Mouse (Mus musculus): ENCODE measurements around the gene Sympk. TPM values are rescaled to one million over a fixed set of nuclear protein-coding genes. Genes with fewer than 3 reads are reported as not detected.

Sympk gene
- polyA plus RNA-seq, 1 experiment from 2014 or later: 23.8 TPM

GRCm38 (mm10) chr7:19050172-19050571 lies 26.0 kb downstream of the Sympk start:
- H3K9ac ChIP-seq (ENCODE audit: low read depth, low read length): no peak overlapping the region
- no peak overlapping the region for H3K27ac ChIP-seq (replicated peaks; ENCODE audit: low read depth, low read length)
- H3K4me1 ChIP-seq (ENCODE audit: control insufficient read depth, insufficient read depth, low read length): no peaks in the 10 kb centered on the region
- ATAC-seq (ENCODE audit: low read depth) (no peak), DNase-seq (ENCODE audit: low spot score) (no peak)
- H3K27me3 ChIP-seq (replicated peaks; ENCODE audit: control insufficient read depth, insufficient read depth, low read length): no peaks in the 10 kb centered on the region
- 83% methylated on average over 8 of the region's 8 CpGs for WGBS
- H3K9me3 ChIP-seq (ENCODE audit: control insufficient read depth, low read length): no peaks in the 10 kb centered on the region
- H3K36me3 ChIP-seq (ENCODE audit: control insufficient read depth, insufficient read depth, low read length): peaks cover 89% of the 10 kb centered on the region
- no peak overlapping the region for H3K4me3 ChIP-seq (ENCODE audit: low read depth, low read length)
- H3K4me2 ChIP-seq (ENCODE audit: low read depth, low read length): no peak overlapping the region

- no peak overlapping the region for H3K9ac ChIP-seq (ENCODE audit: low read depth, low read length)
- ATAC-seq (ENCODE audit: low read depth): no peak
- no peaks in the 10 kb centered on the region for H3K27me3 ChIP-seq (replicated peaks; ENCODE audit: control insufficient read depth, insufficient read depth, low read length)
- no peak overlapping the region for H3K4me3 ChIP-seq (ENCODE audit: low read depth, low read length)
- WGBS: 57% methylated on average over 4 of the region's 4 CpGs
- no peaks in the 10 kb centered on the region for H3K9me3 ChIP-seq (ENCODE audit: control insufficient read depth, low read length)
- H3K36me3 ChIP-seq (ENCODE audit: control insufficient read depth, insufficient read depth, low read length): peaks cover 79% of the 10 kb centered on the region
- H3K4me1 ChIP-seq (ENCODE audit: control insufficient read depth, insufficient read depth, low read length): no peaks in the 10 kb centered on the region
- DNase-seq (ENCODE audit: low spot score): no peak
- no peak overlapping the region for H3K27ac ChIP-seq (replicated peaks; ENCODE audit: low read depth, low read length)
- no peak overlapping the region for H3K4me2 ChIP-seq (ENCODE audit: low read depth, low read length)
Observed at GRCm38 (mm10) chr7:19051161-19051560, 27.0 kb downstream of the Sympk start.

- H3K4me3 ChIP-seq (ENCODE audit: low read depth, low read length): no peak overlapping the region
Observed at GRCm38 (mm10) chr7:19052345-19053135, 28.4 kb downstream of the Sympk start.

GRCm38 (mm10) chr7:19053136-19053532 lies 29.0 kb downstream of the Sympk start:
- H3K4me3 ChIP-seq (ENCODE audit: low read depth, low read length): no peak overlapping the region
- peaks cover 59% of the 10 kb centered on the region for H3K36me3 ChIP-seq (ENCODE audit: control insufficient read depth, insufficient read depth, low read length)
- ATAC-seq (ENCODE audit: low read depth) (no peak), DNase-seq (ENCODE audit: low spot score) (no peak)
- WGBS: 91% methylated on average over 7 of the region's 7 CpGs
- H3K27me3 ChIP-seq (replicated peaks; ENCODE audit: control insufficient read depth, insufficient read depth, low read length): no peaks in the 10 kb centered on the region
- no peak overlapping the region for H3K4me2 ChIP-seq (ENCODE audit: low read depth, low read length)
- H3K4me1 ChIP-seq (ENCODE audit: control insufficient read depth, insufficient read depth, low read length): no peaks in the 10 kb centered on the region
- no peak overlapping the region for H3K9ac ChIP-seq (ENCODE audit: low read depth, low read length)
- no peak overlapping the region for H3K27ac ChIP-seq (replicated peaks; ENCODE audit: low read depth, low read length)
- no peaks in the 10 kb centered on the region for H3K9me3 ChIP-seq (ENCODE audit: control insufficient read depth, low read length)

More at GRCm38 (mm10) chr7:19052345-19053135, 28.4 kb downstream of the Sympk start:
- H3K27ac ChIP-seq (replicated peaks; ENCODE audit: low read depth, low read length): no peak overlapping the region
- DNase-seq (ENCODE audit: low spot score) (no peak), ATAC-seq (ENCODE audit: low read depth) (no peak)
- no peak overlapping the region for H3K4me2 ChIP-seq (ENCODE audit: low read depth, low read length)
- no peaks in the 10 kb centered on the region for H3K9me3 ChIP-seq (ENCODE audit: control insufficient read depth, low read length)
- peaks cover 65% of the 10 kb centered on the region for H3K36me3 ChIP-seq (ENCODE audit: control insufficient read depth, insufficient read depth, low read length)
- H3K9ac ChIP-seq (ENCODE audit: low read depth, low read length): no peak overlapping the region
- 90% methylated on average over 15 of the region's 15 CpGs for WGBS
- no peaks in the 10 kb centered on the region for H3K4me1 ChIP-seq (ENCODE audit: control insufficient read depth, insufficient read depth, low read length)
- no peaks in the 10 kb centered on the region for H3K27me3 ChIP-seq (replicated peaks; ENCODE audit: control insufficient read depth, insufficient read depth, low read length)

GRCm38 (mm10) chr7:19054047-19054776 lies 30.0 kb downstream of the Sympk start, which contains the start of gene Rsph6a:
Gene Rsph6a (plus strand): TSS chr7:19054690.
- WGBS: 27% methylated on average over 24 of the region's 33 CpGs
- Histone ChIP-seq H3K4me2 (ENCODE audit: low read depth, low read length) (peak within 1 kb of the TSS; percentile 40), H3K4me3 (ENCODE audit: low read depth, low read length) (no peak within 1 kb of the TSS), H3K27ac (replicated peaks; ENCODE audit: low read depth, low read length) (no peak within 1 kb of the TSS; the same call in 1 of the 2 replicates), H3K27me3 (replicated peaks; ENCODE audit: control insufficient read depth, insufficient read depth, low read length) (no peaks in the 10 kb centered on the region), H3K9ac (ENCODE audit: low read depth, low read length) (peak within 1 kb of the TSS; percentile 34; the same call in 1 of the 2 replicates), H3K9me3 (ENCODE audit: control insufficient read depth, low read length) (no peaks in the 10 kb centered on the region), H3K36me3 (ENCODE audit: control insufficient read depth, insufficient read depth, low read length) (peaks cover 48% of the 10 kb centered on the region), H3K4me1 (ENCODE audit: control insufficient read depth, insufficient read depth, low read length) (no peaks in the 10 kb centered on the region)
- peak; percentile 70 for DNase-seq (ENCODE audit: low spot score)
- ATAC-seq (ENCODE audit: low read depth): peak; percentile 73

- no peaks in the 10 kb centered on the region for H3K4me1 ChIP-seq (ENCODE audit: control insufficient read depth, insufficient read depth, low read length)
- 0 out of 2 replicates have a peak overlapping the region, but pooled peaks have one; percentile 34 for H3K9ac ChIP-seq (ENCODE audit: low read depth, low read length)
- no peak overlapping the region for H3K4me3 ChIP-seq (ENCODE audit: low read depth, low read length)
- no peak overlapping the region for H3K27ac ChIP-seq (replicated peaks; ENCODE audit: low read depth, low read length)
- peaks cover 43% of the 10 kb centered on the region for H3K36me3 ChIP-seq (ENCODE audit: control insufficient read depth, insufficient read depth, low read length)
- no peaks in the 10 kb centered on the region for H3K27me3 ChIP-seq (replicated peaks; ENCODE audit: control insufficient read depth, insufficient read depth, low read length)
- peak; percentile 15 for ATAC-seq (ENCODE audit: low read depth)
- H3K4me2 ChIP-seq (ENCODE audit: low read depth, low read length): peak overlapping the region; percentile 40
- 73% methylated on average over 6 of the region's 9 CpGs for WGBS
- H3K9me3 ChIP-seq (ENCODE audit: control insufficient read depth, low read length): no peaks in the 10 kb centered on the region
- DNase-seq (ENCODE audit: low spot score): no peak
Observed at GRCm38 (mm10) chr7:19054777-19055076, 30.6 kb downstream of the Sympk start.

- ATAC-seq (ENCODE audit: low read depth): no peak
- H3K36me3 ChIP-seq (ENCODE audit: control insufficient read depth, insufficient read depth, low read length): peaks cover 39% of the 10 kb centered on the region
- WGBS: 96% methylated on average over 8 of the region's 8 CpGs
Observed at GRCm38 (mm10) chr7:19055108-19055507, 30.9 kb downstream of the Sympk start.

GRCm38 (mm10) chr7:19057405-19057804 lies 33.2 kb downstream of the Sympk start:
- 87% methylated on average over 10 of the region's 10 CpGs for WGBS
- Histone ChIP-seq H3K4me3 (ENCODE audit: low read depth, low read length) (no peak overlapping the region), H3K27me3 (replicated peaks; ENCODE audit: control insufficient read depth, insufficient read depth, low read length) (no peaks in the 10 kb centered on the region), H3K9me3 (ENCODE audit: control insufficient read depth, low read length) (no peaks in the 10 kb centered on the region), H3K4me2 (ENCODE audit: low read depth, low read length) (no peak overlapping the region), H3K27ac (replicated peaks; ENCODE audit: low read depth, low read length) (no peak overlapping the region), H3K36me3 (ENCODE audit: control insufficient read depth, insufficient read depth, low read length) (peaks cover 16% of the 10 kb centered on the region), H3K4me1 (ENCODE audit: control insufficient read depth, insufficient read depth, low read length) (no peaks in the 10 kb centered on the region), H3K9ac (ENCODE audit: low read depth, low read length) (no peak overlapping the region)
- ATAC-seq (ENCODE audit: low read depth): no peak
- DNase-seq (ENCODE audit: low spot score): no peak

More at GRCm38 (mm10) chr7:19055108-19055507, 30.9 kb downstream of the Sympk start:
- H3K4me3 ChIP-seq (ENCODE audit: low read depth, low read length): no peak overlapping the region
- no peak overlapping the region for H3K27ac ChIP-seq (replicated peaks; ENCODE audit: low read depth, low read length)
- H3K27me3 ChIP-seq (replicated peaks; ENCODE audit: control insufficient read depth, insufficient read depth, low read length): no peaks in the 10 kb centered on the region
- no peak overlapping the region for H3K4me2 ChIP-seq (ENCODE audit: low read depth, low read length)
- DNase-seq (ENCODE audit: low spot score): no peak
- H3K4me1 ChIP-seq (ENCODE audit: control insufficient read depth, insufficient read depth, low read length): no peaks in the 10 kb centered on the region
- H3K9ac ChIP-seq (ENCODE audit: low read depth, low read length): no peak overlapping the region
- H3K9me3 ChIP-seq (ENCODE audit: control insufficient read depth, low read length): no peaks in the 10 kb centered on the region

All from embryonic facial prominence, embryonic 14.5 days (tissue).